Mouse (Mus musculus) adrenal gland, adult 2 months (tissue): ENCODE data around the gene Lyrm1. TPM values are rescaled to one million over a fixed set of nuclear protein-coding genes. Genes with fewer than 3 reads are reported as not detected.
A peak's percentile ranks its signal among the peaks of the same experiment; 100 is the strongest.

Source experiments
- DNase-seq: peaks from one replicate; pipeline ENCODE4 v3.0.0; 2021
- polyA plus RNA-seq: library from polyadenylated mRNA; depleted of rRNA; stranded (reverse); fragments of >200 nt; gene quantifications from 2 replicates; pipeline ENCODE4 v1.2.3, GENCODE M21; 2012; rRNA removed
- total RNA-seq, 2 experiments: library from RNA; stranded (reverse); gene quantifications; 2 replicates each; pipeline ENCODE4 v1.2.3; 2021

Gene Lyrm1
- total and polyA plus RNA-seq, 3 experiments: 0.83 to 12.3 (median 11.4) TPM

- DNase-seq: peak; percentile 16
Observed at GRCm38 (mm10) chr7:119965651-119966395, 70.2 kb downstream of the Lyrm1 start.

GRCm38 (mm10) chr7:119969320-119969719 lies 73.7 kb downstream of the Lyrm1 start:
- no peak for DNase-seq

- peak; percentile 27 for DNase-seq
Observed at GRCm38 (mm10) chr7:119974214-119974613, 78.6 kb downstream of the Lyrm1 start.

- no peak for DNase-seq
Observed at GRCm38 (mm10) chr7:119976256-119976655, 80.6 kb downstream of the Lyrm1 start.

- no peak for DNase-seq
Observed at GRCm38 (mm10) chr7:119977574-119977973, 81.9 kb downstream of the Lyrm1 start.

GRCm38 (mm10) chr7:119978576-119978975 lies 82.9 kb downstream of the Lyrm1 start:
- no peak for DNase-seq

GRCm38 (mm10) chr7:119980170-119980569 lies 84.5 kb downstream of the Lyrm1 start:
- DNase-seq: no peak

GRCm38 (mm10) chr7:119985279-119985912 lies 89.7 kb downstream of the Lyrm1 start:
- DNase-seq: no peak

GRCm38 (mm10) chr7:119997066-119997465 lies 101.4 kb downstream of the Lyrm1 start:
- DNase-seq: peak; percentile 26

Other genes with a start within 250 kb of the Lyrm1 start
- not detected for gene Acsm4, start 205.8 kb upstream of the Lyrm1 start, total RNA-seq
- gene Acsm4, start 205.8 kb upstream of the Lyrm1 start, polyA plus RNA-seq: not detected in 2 replicates
- gene Thumpd1, start 175.1 kb upstream of the Lyrm1 start, total RNA-seq: 10 to 100 TPM; 25.8 to 34.1 TPM
- gene Thumpd1, start 175.1 kb upstream of the Lyrm1 start, polyA plus RNA-seq: 9.8 and 14.0 TPM in 2 replicates
- 10 to 100 TPM; 48.2 to 53.9 TPM for gene Acsm3, start 134.9 kb upstream of the Lyrm1 start, total RNA-seq
- gene Acsm3, start 134.9 kb upstream of the Lyrm1 start, polyA plus RNA-seq: 2.7 and 4.1 TPM in 2 replicates
- gene Rexo5, start 101.9 kb upstream of the Lyrm1 start, total RNA-seq: 1 to 10 TPM; 5.9 to 6.5 TPM
- gene Rexo5, start 101.9 kb upstream of the Lyrm1 start, polyA plus RNA-seq: 0.49 and 1.5 TPM in 2 replicates
- gene Eri2, start 101.8 kb upstream of the Lyrm1 start, total RNA-seq: 1 to 10 TPM; 5.2 to 6.1 TPM
- gene Eri2, start 101.8 kb upstream of the Lyrm1 start, polyA plus RNA-seq: 0.25 and 0.30 TPM in 2 replicates
- 10 to 100 TPM; 26.8 to 44.8 TPM for gene Dcun1d3, start 437 bp downstream of the Lyrm1 start, total RNA-seq
- 6.5 and 6.7 TPM in 2 replicates for gene Dcun1d3, start 437 bp downstream of the Lyrm1 start, polyA plus RNA-seq
- under 1 TPM; 0.12 to 0.14 TPM for gene Dnah3, start 199.4 kb downstream of the Lyrm1 start, total RNA-seq
- not detected in 2 replicates for gene Dnah3, start 199.4 kb downstream of the Lyrm1 start, polyA plus RNA-seq
- gene Tmem159, start 206.5 kb downstream of the Lyrm1 start, total RNA-seq: 100 to 1,000 TPM; 111 to 120 TPM
- 67.0 and 96.3 TPM in 2 replicates for gene Tmem159, start 206.5 kb downstream of the Lyrm1 start, polyA plus RNA-seq
- not detected for gene Zp2, start 249.4 kb downstream of the Lyrm1 start, total RNA-seq
- gene Zp2, start 249.4 kb downstream of the Lyrm1 start, polyA plus RNA-seq: not detected in 2 replicates